Mouse (Mus musculus): ENCODE measurements at regions not wholly inside any gene's neighbourhood (a gene's known extent, or its start where the extent isn't known, plus 50 kb on each side); places are given as distances from the start of the nearest gene placed in this dataset.

DNA sequence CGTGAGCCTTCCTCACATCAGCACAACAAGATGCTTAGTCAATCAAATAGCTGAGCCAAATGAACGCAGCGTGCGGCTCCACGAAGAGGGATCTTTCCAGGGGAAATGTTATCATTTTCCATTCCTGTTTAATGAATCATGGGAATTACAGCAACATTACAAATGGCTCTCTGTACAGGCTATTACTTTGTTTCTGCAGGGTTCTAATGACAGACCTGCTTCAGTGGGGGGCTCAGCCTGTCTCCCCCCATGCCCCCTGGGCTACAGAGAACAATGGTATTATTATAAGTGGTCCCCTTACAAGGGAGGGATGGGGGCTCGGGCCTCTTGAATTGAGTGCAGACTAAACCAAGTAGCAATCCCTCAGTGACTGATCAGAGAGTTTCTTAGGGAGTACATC lies 144.3 kb upstream of the Csf3r start:
- TF ChIP-seq CTCF (IDR thresholded peaks at IDR 0.05; ENCODE audit: control insufficient read depth, insufficient read depth, insufficient replicate concordance, low read depth, low read length) (no peak), POLR2A (IDR thresholded peaks at IDR 0.05; ENCODE audit: control insufficient read depth, low read depth, low read length) (no peak)
- no peak overlapping the region for H3K27ac ChIP-seq (ENCODE audit: control insufficient read depth, insufficient read depth, low read depth, low read length)
- no peaks in the 10 kb centered on the region for H3K4me1 ChIP-seq (ENCODE audit: control insufficient read depth, insufficient read depth, low read length)
- H3K4me3 ChIP-seq (ENCODE audit: control insufficient read depth, low read depth, low read length): no peak overlapping the region
- no peaks in the 10 kb centered on the region for H3K27me3 ChIP-seq (ENCODE audit: control insufficient read depth, insufficient read depth, low read length)
- H3K36me3 ChIP-seq (ENCODE audit: control insufficient read depth, insufficient read depth, low read length): no peaks in the 10 kb centered on the region

DNA sequence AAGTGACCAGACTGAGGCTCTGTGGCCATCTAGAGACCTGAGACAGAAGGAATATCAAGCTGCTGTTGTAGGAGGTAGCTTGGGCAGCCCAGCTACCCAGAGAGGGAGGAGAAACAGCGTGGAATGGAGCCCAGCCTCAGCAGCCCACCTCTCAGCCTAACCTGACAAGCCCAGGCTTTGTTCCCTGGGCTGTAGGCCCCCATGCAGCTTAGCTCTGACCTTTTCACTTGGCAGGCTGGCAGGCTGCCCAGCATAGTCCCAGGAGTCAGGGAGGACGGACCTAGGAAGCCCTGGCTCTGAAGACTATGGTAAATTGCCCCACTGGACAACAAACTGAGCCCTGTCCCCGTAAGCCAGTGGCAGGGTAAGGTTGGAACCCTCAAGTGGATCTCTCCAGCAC lies 141.8 kb upstream of the Csf3r start:
- Histone ChIP-seq H3K4me1 (ENCODE audit: control insufficient read depth, insufficient read depth, low read length) (no peaks in the 10 kb centered on the region), H3K27ac (ENCODE audit: control insufficient read depth, insufficient read depth, low read depth, low read length) (no peak overlapping the region), H3K4me3 (ENCODE audit: control insufficient read depth, low read depth, low read length) (no peak overlapping the region), H3K27me3 (ENCODE audit: control insufficient read depth, insufficient read depth, low read length) (no peaks in the 10 kb centered on the region), H3K36me3 (ENCODE audit: control insufficient read depth, insufficient read depth, low read length) (no peaks in the 10 kb centered on the region)
- TF ChIP-seq CTCF (IDR thresholded peaks at IDR 0.05; ENCODE audit: control insufficient read depth, insufficient read depth, insufficient replicate concordance, low read depth, low read length): no peak
- TF ChIP-seq POLR2A (IDR thresholded peaks at IDR 0.05; ENCODE audit: control insufficient read depth, low read depth, low read length): no peak

DNA sequence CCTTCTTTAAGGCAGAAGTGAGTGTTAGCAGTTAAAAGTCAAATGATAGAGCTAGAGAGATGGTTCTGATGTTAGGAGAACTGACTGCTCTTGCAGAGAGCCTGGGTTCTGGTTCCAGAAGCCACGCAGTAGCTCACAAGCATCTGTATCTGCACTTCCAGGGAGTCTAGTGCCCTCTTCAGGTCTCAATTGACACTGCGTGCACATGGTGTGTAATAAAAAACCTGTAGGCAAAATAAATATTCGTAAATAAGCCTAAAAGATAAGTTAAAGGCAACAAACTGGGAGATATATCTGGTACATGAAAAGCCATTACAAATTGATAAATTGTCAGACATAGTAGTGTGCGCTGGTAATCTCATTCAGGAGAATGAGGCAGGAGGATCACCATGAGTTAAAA lies 133.8 kb upstream of the Csf3r start:
- Histone ChIP-seq H3K4me3 (ENCODE audit: control insufficient read depth, low read depth, low read length) (no peak overlapping the region), H3K36me3 (ENCODE audit: control insufficient read depth, insufficient read depth, low read length) (no peaks in the 10 kb centered on the region), H3K27ac (ENCODE audit: control insufficient read depth, insufficient read depth, low read depth, low read length) (no peak overlapping the region), H3K4me1 (ENCODE audit: control insufficient read depth, insufficient read depth, low read length) (no peaks in the 10 kb centered on the region), H3K27me3 (ENCODE audit: control insufficient read depth, insufficient read depth, low read length) (no peaks in the 10 kb centered on the region)
- TF ChIP-seq CTCF (IDR thresholded peaks at IDR 0.05; ENCODE audit: control insufficient read depth, insufficient read depth, insufficient replicate concordance, low read depth, low read length) (no peak), POLR2A (IDR thresholded peaks at IDR 0.05; ENCODE audit: control insufficient read depth, low read depth, low read length) (no peak)

DNA sequence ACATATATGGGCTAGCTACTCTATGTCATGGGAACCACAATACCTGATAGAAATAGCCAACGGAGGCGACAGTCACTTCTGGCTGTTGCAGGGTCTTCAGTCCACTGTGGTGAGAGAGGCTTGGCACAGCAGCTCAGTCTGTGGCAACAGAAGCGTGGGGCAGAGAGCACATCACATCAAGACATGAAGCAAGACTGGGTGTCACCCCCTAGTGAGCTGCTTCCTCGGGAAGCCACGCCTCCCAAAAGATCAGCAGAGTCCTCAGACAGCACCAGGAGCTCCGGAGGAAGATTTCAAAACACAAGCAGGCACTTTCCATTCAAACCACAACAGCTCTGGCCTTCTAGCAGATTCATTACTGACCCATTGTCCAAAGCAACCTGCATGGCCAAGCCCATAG lies 131.2 kb upstream of the Csf3r start:
- H3K36me3 ChIP-seq (ENCODE audit: control insufficient read depth, insufficient read depth, low read length): no peaks in the 10 kb centered on the region
- no peak overlapping the region for H3K4me3 ChIP-seq (ENCODE audit: control insufficient read depth, low read depth, low read length)
- no peaks in the 10 kb centered on the region for H3K4me1 ChIP-seq (ENCODE audit: control insufficient read depth, insufficient read depth, low read length)
- no peak for TF ChIP-seq CTCF (IDR thresholded peaks at IDR 0.05; ENCODE audit: control insufficient read depth, insufficient read depth, insufficient replicate concordance, low read depth, low read length)
- TF ChIP-seq POLR2A (IDR thresholded peaks at IDR 0.05; ENCODE audit: control insufficient read depth, low read depth, low read length): no peak
- H3K27ac ChIP-seq (ENCODE audit: control insufficient read depth, insufficient read depth, low read depth, low read length): no peak overlapping the region
- no peaks in the 10 kb centered on the region for H3K27me3 ChIP-seq (ENCODE audit: control insufficient read depth, insufficient read depth, low read length)

DNA sequence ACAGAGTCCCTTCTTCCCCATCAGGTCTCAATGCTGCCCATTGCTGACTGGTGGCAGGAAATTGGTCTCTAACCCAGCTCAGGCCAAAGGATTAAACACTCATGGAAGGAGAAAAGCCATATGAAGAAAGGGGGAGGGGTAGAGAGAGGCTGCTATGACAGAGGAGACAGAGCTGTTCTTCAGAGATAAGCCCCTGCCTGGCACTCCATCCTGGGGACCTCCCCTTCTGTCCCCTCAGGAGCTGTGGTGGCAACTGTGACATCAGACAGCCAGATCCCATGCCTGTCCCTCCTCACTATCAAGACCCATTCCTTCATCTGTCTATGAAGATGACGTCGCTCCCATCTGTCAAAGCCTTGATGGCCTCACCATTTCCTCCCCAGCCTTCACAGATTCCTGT lies 126.6 kb upstream of the Csf3r start:
- Histone ChIP-seq H3K27ac (ENCODE audit: control insufficient read depth, insufficient read depth, low read depth, low read length) (no peak overlapping the region), H3K4me1 (ENCODE audit: control insufficient read depth, insufficient read depth, low read length) (no peaks in the 10 kb centered on the region), H3K4me3 (ENCODE audit: control insufficient read depth, low read depth, low read length) (no peak overlapping the region), H3K36me3 (ENCODE audit: control insufficient read depth, insufficient read depth, low read length) (no peaks in the 10 kb centered on the region), H3K27me3 (ENCODE audit: control insufficient read depth, insufficient read depth, low read length) (no peaks in the 10 kb centered on the region)
- no peak for TF ChIP-seq CTCF (IDR thresholded peaks at IDR 0.05; ENCODE audit: control insufficient read depth, insufficient read depth, insufficient replicate concordance, low read depth, low read length)
- no peak for TF ChIP-seq POLR2A (IDR thresholded peaks at IDR 0.05; ENCODE audit: control insufficient read depth, low read depth, low read length)

DNA sequence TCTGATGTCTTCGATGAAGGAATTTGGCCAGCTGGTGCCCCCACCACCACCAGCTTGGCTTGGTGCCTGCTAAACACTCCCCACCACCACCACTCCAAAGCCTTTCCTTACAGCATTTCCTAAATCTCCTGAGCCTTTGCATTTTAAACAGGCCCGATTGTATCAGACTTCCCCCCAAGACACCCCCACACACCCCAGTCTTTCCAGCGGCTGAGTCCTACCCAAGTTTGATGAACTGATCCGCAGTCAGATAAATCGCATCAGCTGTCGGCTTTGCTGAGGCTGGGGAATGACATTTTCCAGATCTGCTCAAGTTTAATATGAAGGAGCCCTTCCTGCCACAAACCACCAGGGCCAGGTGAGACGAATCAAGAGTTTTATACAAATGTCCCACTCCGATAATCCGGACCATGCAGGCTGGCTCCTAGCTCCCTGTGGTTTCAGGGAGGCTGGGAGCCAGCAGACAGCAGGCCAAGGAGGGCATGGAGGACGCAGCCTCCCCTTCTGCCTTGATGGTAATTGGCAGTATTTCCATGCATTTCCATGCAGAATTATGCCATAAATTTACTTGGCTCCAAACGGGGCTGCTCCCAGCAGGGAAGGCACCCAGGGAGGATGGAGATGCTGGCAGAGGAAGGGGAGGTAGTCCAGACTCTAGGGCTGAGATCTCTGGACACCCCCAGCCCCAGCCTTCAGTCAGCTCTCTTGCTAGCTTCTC lies 125.6 kb upstream of the Csf3r start:
- no peaks in the 10 kb centered on the region for H3K4me1 ChIP-seq (ENCODE audit: control insufficient read depth, insufficient read depth, low read length)
- no peak overlapping the region for H3K27ac ChIP-seq (ENCODE audit: control insufficient read depth, insufficient read depth, low read depth, low read length)
- no peaks in the 10 kb centered on the region for H3K36me3 ChIP-seq (ENCODE audit: control insufficient read depth, insufficient read depth, low read length)
- TF ChIP-seq POLR2A (IDR thresholded peaks at IDR 0.05; ENCODE audit: control insufficient read depth, low read depth, low read length): no peak
- no peak for TF ChIP-seq CTCF (IDR thresholded peaks at IDR 0.05; ENCODE audit: control insufficient read depth, insufficient read depth, insufficient replicate concordance, low read depth, low read length)
- no peak overlapping the region for H3K4me3 ChIP-seq (ENCODE audit: control insufficient read depth, low read depth, low read length)
- no peaks in the 10 kb centered on the region for H3K27me3 ChIP-seq (ENCODE audit: control insufficient read depth, insufficient read depth, low read length)

DNA sequence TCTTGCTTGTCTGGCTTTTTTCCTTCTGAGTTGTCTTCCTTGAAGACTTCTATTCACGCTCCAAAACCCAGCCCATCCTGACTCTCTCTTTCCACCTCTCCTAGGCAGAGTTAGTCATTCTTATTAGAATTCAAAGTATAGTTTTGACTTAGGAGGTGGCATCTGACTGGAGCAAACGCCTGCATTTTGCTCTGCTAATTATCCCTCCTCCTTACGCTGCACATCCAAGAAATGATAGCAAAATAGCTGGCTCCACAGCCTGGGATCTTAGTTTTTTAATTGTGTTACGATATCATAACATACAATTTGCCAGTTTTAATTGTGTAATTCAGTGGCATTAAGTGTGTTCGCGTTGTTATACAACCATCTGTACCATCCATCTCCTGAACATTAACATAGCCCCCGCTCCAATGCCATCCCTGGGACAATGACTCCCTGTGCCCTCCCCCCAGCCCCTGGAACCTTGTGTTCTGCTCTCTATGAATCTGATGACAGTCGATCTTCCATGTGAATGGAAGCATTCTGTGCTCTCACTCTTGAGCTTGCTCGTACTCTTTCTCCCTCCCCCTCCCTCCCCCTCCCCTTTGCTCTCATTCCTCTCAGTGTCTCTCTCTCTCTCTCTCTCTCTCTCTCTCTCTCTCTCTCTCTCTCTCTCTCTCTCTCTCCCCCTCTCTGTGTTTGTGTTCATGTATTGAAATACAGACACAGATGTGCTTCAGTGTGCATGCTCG lies 122.6 kb upstream of the Csf3r start:
- Histone ChIP-seq H3K27me3 (ENCODE audit: control insufficient read depth, insufficient read depth, low read length) (no peaks in the 10 kb centered on the region), H3K4me1 (ENCODE audit: control insufficient read depth, insufficient read depth, low read length) (no peaks in the 10 kb centered on the region), H3K4me3 (ENCODE audit: control insufficient read depth, low read depth, low read length) (peak overlapping the region; percentile 11; the same call in 1 of the 2 replicates), H3K27ac (ENCODE audit: control insufficient read depth, insufficient read depth, low read depth, low read length) (no peak overlapping the region), H3K36me3 (ENCODE audit: control insufficient read depth, insufficient read depth, low read length) (no peaks in the 10 kb centered on the region)
- TF ChIP-seq CTCF (IDR thresholded peaks at IDR 0.05; ENCODE audit: control insufficient read depth, insufficient read depth, insufficient replicate concordance, low read depth, low read length) (no peak), POLR2A (IDR thresholded peaks at IDR 0.05; ENCODE audit: control insufficient read depth, low read depth, low read length) (no peak)

All from testis, adult 2 months (tissue).